Mouse (Mus musculus): ENCODE data around the gene Qsox1. TPM values are rescaled to one million over a fixed set of nuclear protein-coding genes. Genes with fewer than 3 reads are reported as not detected.

Gene Qsox1
- total and polyA plus RNA-seq, 3 experiments = 8.4 to 17.1 TPM; not detected in 1

DNA sequence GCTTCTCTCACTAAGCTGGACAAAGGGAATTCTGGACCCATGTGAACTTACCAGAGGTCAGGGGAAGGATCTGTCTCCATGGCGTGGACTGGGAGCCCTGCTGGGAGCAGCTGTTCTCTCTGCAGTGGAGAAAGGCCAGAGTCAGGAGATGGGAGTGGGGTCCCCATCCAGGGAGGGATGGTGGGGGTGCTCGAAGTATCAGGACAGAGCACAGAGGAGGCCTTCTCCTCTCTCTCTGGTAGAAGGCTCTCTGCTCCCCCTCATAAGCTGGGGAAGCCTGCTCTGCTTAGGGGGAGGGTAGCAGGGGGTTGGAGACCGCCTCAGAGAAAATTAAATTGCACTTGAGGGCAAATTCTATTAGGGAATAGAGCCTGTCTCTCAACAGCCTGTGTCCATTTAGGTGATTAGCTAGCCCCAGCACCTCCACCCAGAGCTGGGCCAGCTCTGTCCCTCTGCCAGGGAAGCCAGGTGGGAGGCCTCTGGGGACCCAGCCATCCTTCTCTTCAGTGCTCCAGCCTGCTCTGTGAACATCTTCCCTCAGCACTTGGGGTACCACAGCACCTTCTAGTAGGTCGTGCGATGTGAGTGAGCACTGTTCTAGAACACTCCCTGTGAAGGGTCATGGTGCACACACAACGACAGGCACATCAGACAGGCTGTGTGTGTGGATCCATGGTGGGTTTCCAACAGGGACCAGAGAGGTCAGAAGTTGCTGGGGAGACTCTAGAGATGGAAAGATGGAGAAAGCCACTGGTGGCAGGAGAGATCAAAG is 61.0 kb downstream of the Qsox1 start, which contains the start of gene Lhx4:
Gene Lhx4 (minus strand): TSS at position 201 of the 772 bp plus-strand sequence.
- Histone ChIP-seq H3K27me3 (ENCODE audit: control insufficient read depth in 1 of 2, insufficient read depth in 2 of 2, low read length in 2 of 2) (peaks cover 0 to 4% of the 10 kb centered on the region in 2 experiments; a peak in 2 of 4 replicates), H3K79me2 (ENCODE audit: control insufficient read depth, insufficient read depth, low read length, poor library complexity) (no peaks in the 10 kb centered on the region), H3K36me3 (ENCODE audit: control insufficient read depth in 1 of 2, insufficient read depth in 2 of 2, low read length in 2 of 2) (no peaks in the 10 kb centered on the region), H3K27ac (ENCODE audit: control insufficient read depth, low read depth, low read length) (no peak within 1 kb of the TSS), H3K4me1 (ENCODE audit: control insufficient read depth in 1 of 2, insufficient read depth in 2 of 2, low read length in 2 of 2) (no peaks in the 10 kb centered on the region), H3K9ac (ENCODE audit: control insufficient read depth, low read depth, low read length, poor library complexity, severe bottlenecking) (no peak within 1 kb of the TSS), H3K9me3 (replicated peaks; ENCODE audit: insufficient read depth, low read length) (no peaks in the 10 kb centered on the region), H3K4me3 (ENCODE audit: control insufficient read depth in 1 of 2, insufficient read depth in 1 of 2, low read depth in 2 of 2, low read length in 2 of 2) (no peak within 1 kb of the TSS)
- TF ChIP-seq SMC3 (IDR thresholded peaks at IDR 0.05; ENCODE audit: low read depth, low read length) = no peak
- no peak for TF ChIP-seq CTCF (IDR thresholded peaks at IDR 0.05 in 2 of 3, conservative IDR thresholded peaks at IDR 0.05 in 1 of 3; ENCODE audit: control insufficient read depth in 1 of 3, insufficient read depth in 1 of 3, low read depth in 2 of 3, low read length in 3 of 3, poor library complexity in 1 of 3, severe bottlenecking in 1 of 3)
- no peak for TF ChIP-seq CHD1 (IDR thresholded peaks at IDR 0.05; ENCODE audit: low read depth, low read length)
- no peak for TF ChIP-seq POLR2AphosphoS5 (IDR thresholded peaks at IDR 0.05; ENCODE audit: borderline replicate concordance, low read depth, low read length)
- TF ChIP-seq TCF12 (IDR thresholded peaks at IDR 0.05; ENCODE audit: low read depth, low read length) = no peak
- no peak for TF ChIP-seq POLR2AphosphoS2 (IDR thresholded peaks at IDR 0.05; ENCODE audit: low read length)
- TF ChIP-seq NRF1 (IDR thresholded peaks at IDR 0.05; ENCODE audit: insufficient read depth, low read depth, low read length, poor library complexity, severe bottlenecking) = no peak
- no peak for TF ChIP-seq MAX (IDR thresholded peaks at IDR 0.05; ENCODE audit: low read length)
- no peak for TF ChIP-seq MAFK (IDR thresholded peaks at IDR 0.05; ENCODE audit: borderline replicate concordance, low read depth, low read length)
- no peak for TF ChIP-seq KAT2A (conservative IDR thresholded peaks at IDR 0.05; ENCODE audit: low read depth, low read length)
- TF ChIP-seq MYB (IDR thresholded peaks at IDR 0.05; ENCODE audit: low read depth, low read length) = no peak
- no peak for TF ChIP-seq SIN3A (IDR thresholded peaks at IDR 0.05; ENCODE audit: low read length)
- no peak for TF ChIP-seq MEF2A (IDR thresholded peaks at IDR 0.05; ENCODE audit: extremely low read depth, insufficient replicate concordance, low read depth, low read length, poor library complexity, severe bottlenecking)
- TF ChIP-seq ZC3H11A (IDR thresholded peaks at IDR 0.05; ENCODE audit: low read depth, low read length) = no peak
- no peak for TF ChIP-seq BHLHE40 (IDR thresholded peaks at IDR 0.05; ENCODE audit: borderline replicate concordance, low read depth, low read length)
- DNase-seq (ENCODE audit: low read depth, low spot score) = no peak

DNA sequence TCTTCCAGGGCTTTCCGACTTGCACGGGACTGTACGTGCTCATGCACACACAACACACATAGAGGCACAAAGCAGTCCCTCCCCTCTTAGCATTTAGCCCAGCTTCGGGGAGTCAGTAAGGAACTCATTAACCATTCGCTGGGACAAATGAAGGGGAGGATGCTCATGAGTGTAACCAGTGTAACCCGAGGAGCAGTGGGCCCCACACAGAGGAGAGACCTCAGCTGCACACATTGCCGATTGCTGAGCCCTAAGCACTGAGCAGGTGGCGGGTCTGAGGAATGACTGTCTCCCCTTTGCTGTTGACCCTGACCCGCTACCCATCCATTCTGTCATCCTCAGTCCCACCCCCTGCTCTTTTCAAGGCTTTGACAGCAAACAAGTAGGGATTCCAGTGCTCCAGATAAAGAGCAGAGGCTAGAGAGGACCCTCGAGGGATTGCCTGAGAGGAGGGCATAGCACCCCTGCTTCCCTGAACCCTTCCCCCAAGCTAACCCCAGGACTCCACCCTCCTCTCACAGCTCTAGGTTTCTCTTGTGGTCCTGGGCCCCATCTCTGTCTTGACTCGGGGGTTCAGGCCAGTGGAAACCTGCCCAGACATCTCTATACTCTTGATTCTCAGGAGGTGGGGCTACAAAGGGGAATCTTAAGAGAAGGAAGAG is 62.0 kb downstream of the Qsox1 start:
- Histone ChIP-seq H3K4me3 (ENCODE audit: control insufficient read depth in 1 of 2, insufficient read depth in 1 of 2, low read depth in 2 of 2, low read length in 2 of 2) (no peak overlapping the region), H3K36me3 (ENCODE audit: control insufficient read depth in 1 of 2, insufficient read depth in 2 of 2, low read length in 2 of 2) (no peaks in the 10 kb centered on the region), H3K4me1 (ENCODE audit: control insufficient read depth in 1 of 2, insufficient read depth in 2 of 2, low read length in 2 of 2) (no peaks in the 10 kb centered on the region), H3K27me3 (ENCODE audit: control insufficient read depth in 1 of 2, insufficient read depth in 2 of 2, low read length in 2 of 2) (peaks cover 0 to 8% of the 10 kb centered on the region in 2 experiments; a peak in 2 of 4 replicates), H3K9me3 (replicated peaks; ENCODE audit: insufficient read depth, low read length) (no peaks in the 10 kb centered on the region), H3K27ac (ENCODE audit: control insufficient read depth, low read depth, low read length) (no peak overlapping the region), H3K79me2 (ENCODE audit: control insufficient read depth, insufficient read depth, low read length, poor library complexity) (no peaks in the 10 kb centered on the region), H3K9ac (ENCODE audit: control insufficient read depth, low read depth, low read length, poor library complexity, severe bottlenecking) (no peak overlapping the region)
- TF ChIP-seq MXI1 (IDR thresholded peaks at IDR 0.05; ENCODE audit: low read depth, low read length) (no peak), TAL1 (IDR thresholded peaks at IDR 0.05; ENCODE audit: low read length) (no peak), POLR2AphosphoS5 (IDR thresholded peaks at IDR 0.05; ENCODE audit: borderline replicate concordance, low read depth, low read length) (no peak), KAT2A (conservative IDR thresholded peaks at IDR 0.05; ENCODE audit: low read depth, low read length) (no peak), ZNF384 (IDR thresholded peaks at IDR 0.05; ENCODE audit: low read depth, low read length) (no peak), ZKSCAN1 (IDR thresholded peaks at IDR 0.05; ENCODE audit: low read depth, low read length) (no peak), MYB (IDR thresholded peaks at IDR 0.05; ENCODE audit: low read depth, low read length) (no peak), GABPA (IDR thresholded peaks at IDR 0.05; ENCODE audit: low read depth, low read length) (no peak), RAD21 (IDR thresholded peaks at IDR 0.05; ENCODE audit: low read depth, low read length) (no peak), POLR2A (IDR thresholded peaks at IDR 0.05; ENCODE audit: control insufficient read depth in 1 of 2, insufficient read depth in 1 of 2, low read depth in 1 of 2, low read length in 2 of 2, poor library complexity in 1 of 2) (no peak), NELFE (IDR thresholded peaks at IDR 0.05; ENCODE audit: low read depth, low read length) (no peak), UBTF (IDR thresholded peaks at IDR 0.05; ENCODE audit: borderline replicate concordance, insufficient read depth, low read depth, low read length) (no peak), MAFK (IDR thresholded peaks at IDR 0.05; ENCODE audit: borderline replicate concordance, low read depth, low read length) (no peak), CHD2 (IDR thresholded peaks at IDR 0.05; ENCODE audit: low read length) (no peak), CTCF (IDR thresholded peaks at IDR 0.05 in 2 of 3, conservative IDR thresholded peaks at IDR 0.05 in 1 of 3; ENCODE audit: control insufficient read depth in 1 of 3, insufficient read depth in 1 of 3, low read depth in 2 of 3, low read length in 3 of 3, poor library complexity in 1 of 3, severe bottlenecking in 1 of 3) (no peak), JUND (IDR thresholded peaks at IDR 0.05; ENCODE audit: low read depth, low read length) (no peak)
- no peak for DNase-seq (ENCODE audit: low read depth, low spot score)
